Mouse (Mus musculus) CH12.LX (cell line): ENCODE results near the gene Cfap44. TPM values are rescaled to one million over a fixed set of nuclear protein-coding genes. Genes with fewer than 3 reads are reported as not detected.

Source experiments
- DNase-seq: peaks from one replicate; pipeline ENCODE4 v3.0.0-alpha.2; 2013; ENCODE audit errors: extremely low read depth
- H3K27ac ChIP-seq: 2 replicates; pipeline ENCODE4 v1.5.1; 2012; ENCODE audit warnings: low read depth, mild to moderate bottlenecking, control low read depth, moderate library complexity; ENCODE audit not compliant: insufficient read depth
- H3K27me3 ChIP-seq: replicated peaks from 2 replicates; pipeline ENCODE3; 2012; ENCODE audit warnings: inconsistent platforms
- H3K36me3 ChIP-seq, 2 experiments: replicated peaks in 1 of 2; 2 replicates each; pipeline versions ENCODE3 to v1.6.1; 2012; ENCODE audit warnings: inconsistent platforms in 1 of 2, low read length in 1 of 2, mild to moderate bottlenecking in 1 of 2, mixed read lengths in 1 of 2, moderate library complexity in 1 of 2; ENCODE audit not compliant: control insufficient read depth in 1 of 2, insufficient read depth in 1 of 2
- H3K4me1 ChIP-seq, 2 experiments: 2 replicates each; pipeline ENCODE4 v1.6.1; 2012; ENCODE audit warnings: inconsistent platforms in 1 of 2, moderate library complexity in 1 of 2; ENCODE audit not compliant: insufficient read depth in 2 of 2, control insufficient read depth in 1 of 2
- H3K4me2 ChIP-seq: 2 replicates; pipeline ENCODE4 v1.6.1; 2012; ENCODE audit warnings: low read depth, mild to moderate bottlenecking, control low read depth; ENCODE audit not compliant: poor library complexity, insufficient read depth, severe bottlenecking
- H3K4me3 ChIP-seq, 3 experiments: fragments of 150-350 bp in 1 of 3; sonication (generic) in 1 of 3; replicated peaks in 1 of 3; 2 replicates each; pipeline versions ENCODE3 to v1.5.1; 2011 to 2012; ENCODE audit warnings: low read depth in 2 of 3, low read length in 2 of 3, mild to moderate bottlenecking in 2 of 3, moderate library complexity in 2 of 3, control low read depth in 1 of 3, improper control_type of control experiment in 1 of 3, inconsistent platforms in 1 of 3, mixed read lengths in 1 of 3; ENCODE audit not compliant: poor library complexity in 1 of 3
- H3K79me2 ChIP-seq: replicated peaks from 2 replicates; pipeline ENCODE4 v1.6.1; 2012; ENCODE audit warnings: mild to moderate bottlenecking, moderate library complexity; ENCODE audit not compliant: control insufficient read depth, poor library complexity, insufficient read depth, severe bottlenecking; ENCODE audit errors: extremely low read depth
- H3K9ac ChIP-seq: 2 replicates; pipeline ENCODE4 v1.6.1; 2012; ENCODE audit warnings: low read depth, mild to moderate bottlenecking, control low read depth, moderate library complexity; ENCODE audit not compliant: insufficient read depth
- H3K9me3 ChIP-seq: replicated peaks from 2 replicates; pipeline ENCODE3; 2012; ENCODE audit warnings: low read length, inconsistent platforms, mixed read lengths
- BHLHE40 ChIP-seq: IDR thresholded peaks from 2 replicates; pipeline ENCODE4 v1.6.1; 2011; ENCODE audit warnings: mild to moderate bottlenecking, low read depth, low read length, improper control_type of control experiment
- CTCF ChIP-seq, 2 experiments: IDR thresholded peaks in 1 of 2; conservative IDR thresholded peaks in 1 of 2; 2 replicates each; pipeline ENCODE4 v1.5.1; 2011 to 2012; ENCODE audit warnings: low read depth in 2 of 2, low read length in 2 of 2, improper control_type of control experiment in 1 of 2, inconsistent platforms in 1 of 2, mild to moderate bottlenecking in 1 of 2, moderate library complexity in 1 of 2
- E2F4 ChIP-seq: IDR thresholded peaks from 2 replicates; pipeline ENCODE4 v1.6.1; 2011; ENCODE audit warnings: low read depth, low read length, improper control_type of control experiment; ENCODE audit not compliant: insufficient replicate concordance
- IRF4 ChIP-seq: IDR thresholded peaks from 2 replicates; pipeline ENCODE4 v1.6.1; 2014; ENCODE audit warnings: low read depth, mild to moderate bottlenecking, inconsistent platforms, low read length, improper control_type of control experiment
- JUN ChIP-seq: IDR thresholded peaks from 2 replicates; pipeline ENCODE4 v1.6.1; 2011; ENCODE audit warnings: low read depth, mild to moderate bottlenecking, low read length, improper control_type of control experiment, moderate library complexity; ENCODE audit not compliant: insufficient read depth
- PAX5 ChIP-seq: IDR thresholded peaks from 2 replicates; pipeline ENCODE4 v1.6.1; 2012; ENCODE audit warnings: low read length, inconsistent platforms, mixed read lengths
- SIN3A ChIP-seq: IDR thresholded peaks from 2 replicates; pipeline ENCODE4 v1.6.1; 2012; ENCODE audit warnings: low read length, improper control_type of control experiment, inconsistent platforms
- TBP ChIP-seq: conservative IDR thresholded peaks from 2 replicates; pipeline ENCODE4 v1.6.1; 2011; ENCODE audit warnings: low read depth, low read length, improper control_type of control experiment
- TCF12 ChIP-seq: IDR thresholded peaks from 2 replicates; pipeline ENCODE4 v1.6.1; 2014; ENCODE audit warnings: low read depth, mild to moderate bottlenecking, inconsistent platforms, low read length, improper control_type of control experiment
- ZMIZ1 ChIP-seq: IDR thresholded peaks from 2 replicates; pipeline ENCODE4 v1.6.1; 2012; ENCODE audit warnings: low read depth, mild to moderate bottlenecking, inconsistent platforms, low read length, improper control_type of control experiment
- dilution Hi-C: fragments of 300-500 bp; cut with MboI; formaldehyde crosslinking; loops from 2 replicates; pipeline ENCODE4 v1.14.3; 2020; ENCODE audit warnings: low sequenced_read_pairs; ENCODE audit not compliant: extremely low pct_unique_long_range_greater_than_20kb, extremely low pct_ligation_motif_present
- in situ Hi-C: fragments of 300-500 bp; cut with MboI; formaldehyde crosslinking; loops from 3 replicates; pipeline ENCODE4 v1.14.3; 2019; ENCODE audit warnings: low sequenced_read_pairs, low pct_ligation_motif_present, low pct_unique_long_range_greater_than_20kb, mixed read lengths
- polyA plus RNA-seq: library from polyadenylated mRNA; unstranded; fragments of >175 nt; gene quantifications from 2 replicates; pipeline ENCODE4 v1.2.1, GENCODE M21; 2012; ENCODE audit warnings: low read depth; ENCODE audit not compliant: insufficient read length
- total RNA-seq, 2 experiments: library from RNA; depleted of rRNA; stranded (reverse); fragments of 300-350 nt in 1 of 2; fragments of >200 nt in 1 of 2; gene quantifications; 2 replicates each; pipeline ENCODE4 v1.2.3; 2012 to 2014

Gene Cfap44
- total and polyA plus RNA-seq, 3 experiments: not detected

DNA sequence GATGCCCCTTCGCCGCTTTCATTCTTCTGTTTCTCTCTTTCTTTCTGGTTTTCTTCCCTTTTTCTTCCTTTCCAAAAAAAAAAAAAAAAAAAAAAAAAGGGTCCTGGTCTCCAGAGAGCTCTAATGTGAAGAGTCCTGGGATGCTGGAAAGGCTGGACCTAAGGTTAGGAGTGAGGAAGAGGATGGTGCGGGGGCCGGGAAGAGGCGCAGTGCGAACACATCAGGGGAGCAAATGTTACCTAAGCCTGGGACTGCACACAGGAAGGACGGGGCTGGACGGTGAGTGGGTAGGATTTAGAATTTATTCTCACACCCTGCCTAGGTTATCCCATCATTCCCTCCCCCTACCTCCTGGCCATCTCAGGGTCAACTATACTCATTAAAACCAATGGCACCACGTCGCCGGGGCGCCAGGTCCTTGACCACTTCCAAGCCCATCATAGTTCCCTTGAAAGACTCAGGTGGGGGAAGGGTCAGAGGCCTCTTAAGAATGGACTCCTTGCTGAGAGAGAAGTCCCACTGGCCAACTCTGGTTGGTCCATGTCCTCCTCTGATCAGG is 136.7 kb downstream of the Cfap44 start:
- peaks cover 11 to 31% of the 10 kb centered on the region in 2 experiments; a peak in 3 of 4 replicates for H3K4me1 ChIP-seq
- dilution Hi-C loops (no loop called here), in situ Hi-C loops (no loop called here)
- no peak overlapping the region for H3K4me2 ChIP-seq
- H3K4me3 ChIP-seq: no peak overlapping the region
- no peaks in the 10 kb centered on the region for H3K9me3 ChIP-seq
- TF ChIP-seq TBP: no peak
- TF ChIP-seq IRF4: no peak
- TF ChIP-seq CTCF (conservative IDR thresholded peaks at IDR 0.05 in 1 of 2, IDR thresholded peaks at IDR 0.05 in 1 of 2; ENCODE audit: low read depth in 2 of 2, low read length in 2 of 2): no peak
- TF ChIP-seq BHLHE40: no peak
- TF ChIP-seq JUN: no peak
- TF ChIP-seq SIN3A: no peak
- no peak for TF ChIP-seq PAX5
- no peak for TF ChIP-seq E2F4
- TF ChIP-seq ZMIZ1: no peak
- TF ChIP-seq TCF12: no peak
- no peak overlapping the region for H3K27ac ChIP-seq
- H3K9ac ChIP-seq: no peak overlapping the region
- no peaks in the 10 kb centered on the region for H3K79me2 ChIP-seq
- no peak for DNase-seq
- H3K27me3 ChIP-seq: no peaks in the 10 kb centered on the region
- H3K36me3 ChIP-seq: no peaks in the 10 kb centered on the region

Other genes with a start within 250 kb of the Cfap44 start
- gene Usf3, start 221.6 kb upstream of the Cfap44 start, total RNA-seq (2012; rRNA removed): 4.8 and 5.2 TPM in 2 replicates
- gene Usf3, start 221.6 kb upstream of the Cfap44 start, total RNA-seq (2014; rRNA removed): 3.6 and 4.0 TPM in 2 replicates
- gene Usf3, start 221.6 kb upstream of the Cfap44 start, polyA plus RNA-seq: 5.0 and 8.5 TPM in 2 replicates
- gene Sidt1, start 61.6 kb upstream of the Cfap44 start, total RNA-seq (2012; rRNA removed): not detected in 2 replicates
- not detected in 2 replicates for gene Sidt1, start 61.6 kb upstream of the Cfap44 start, total RNA-seq (2014; rRNA removed)
- not detected in 2 replicates for gene Sidt1, start 61.6 kb upstream of the Cfap44 start, polyA plus RNA-seq
- 10.5 and 15.7 TPM in 2 replicates for gene Spice1, start 47.7 kb upstream of the Cfap44 start, total RNA-seq (2012; rRNA removed)
- gene Spice1, start 47.7 kb upstream of the Cfap44 start, total RNA-seq (2014; rRNA removed): 19.6 and 23.8 TPM in 2 replicates
- 12.1 and 14.9 TPM in 2 replicates for gene Spice1, start 47.7 kb upstream of the Cfap44 start, polyA plus RNA-seq
- 0.25 and 0.29 TPM in 2 replicates for gene Boc, start 164.1 kb downstream of the Cfap44 start, total RNA-seq (2012; rRNA removed)
- gene Boc, start 164.1 kb downstream of the Cfap44 start, total RNA-seq (2014; rRNA removed): 0.47 and 0.67 TPM in 2 replicates
- gene Boc, start 164.1 kb downstream of the Cfap44 start, polyA plus RNA-seq: 1.2 and 1.5 TPM in 2 replicates